In genomic region chr13:95747101-95747500, GRCm38 (mm10) we compare ENCODE assay signal across 8 mouse cellular contexts.
"Had no signal": no experiment of that assay in that cellular context is flagged by ENCODE, and none has a peak within 500 bp of the region (broad histone marks: within the 10 kb centered on the region; RNA-seq: fewer than 3 reads in every experiment).

No protein-coding gene starts in this region.

- H3K4me1 ChIP-seq: midbrain, embryonic 13.5 days; neural tube, embryonic 15.5 days had no signal

- H3K36me3 ChIP-seq: limb, embryonic 15.5 days; liver, embryonic 12.5 days; lung, embryonic 15.5 days; midbrain, embryonic 13.5 days; neural tube, embryonic 15.5 days had no signal

- H3K9ac ChIP-seq: limb, embryonic 15.5 days; liver, embryonic 12.5 days; lung, embryonic 15.5 days; midbrain, embryonic 13.5 days; neural tube, embryonic 15.5 days had no signal

- H3K4me2 ChIP-seq: limb, embryonic 15.5 days; liver, embryonic 12.5 days; midbrain, embryonic 13.5 days; neural tube, embryonic 15.5 days had no signal

- H3K27me3 ChIP-seq: limb, embryonic 15.5 days; liver, embryonic 12.5 days; lung, embryonic 15.5 days; midbrain, embryonic 13.5 days; neural tube, embryonic 15.5 days had no signal

- H3K27ac ChIP-seq: kidney, postnatal 0 days; layer of hippocampus, adult 2 months; limb, embryonic 15.5 days; liver, embryonic 12.5 days; lung, embryonic 15.5 days; midbrain, embryonic 13.5 days; neural tube, embryonic 15.5 days had no signal

- H3K4me3 ChIP-seq: layer of hippocampus, adult 2 months; limb, embryonic 15.5 days; liver, embryonic 12.5 days; lung, embryonic 15.5 days; midbrain, embryonic 13.5 days; myocyte; neural tube, embryonic 15.5 days had no signal

- H3K9me3 ChIP-seq: limb, embryonic 15.5 days; liver, embryonic 12.5 days; lung, embryonic 15.5 days; midbrain, embryonic 13.5 days; neural tube, embryonic 15.5 days had no signal
